Mouse (Mus musculus) midbrain, postnatal 0 days (tissue): ENCODE measurements around the gene 1700020L24Rik. TPM values are rescaled to one million over a fixed set of nuclear protein-coding genes. Genes with fewer than 3 reads are reported as not detected.

Experiments used
- ATAC-seq: fragments of 200-750 bp; cut with Nextera tagmentation; 2 replicates; pipeline ENCODE4 v1.8.0; 2017; ENCODE audit warnings: moderate number of reproducible peaks, mild to moderate bottlenecking, moderate TSS enrichment, moderate library complexity; ENCODE audit not compliant: low FRiP score
- DNase-seq: peaks from one replicate; pipeline ENCODE4 v3.0.0-alpha.2; 2015; ENCODE audit warnings: low spot score
- H3K27ac ChIP-seq: fragments of 300-500 bp; sonication (generic); 2 replicates; pipeline ENCODE4 v1.5.1; 2014; ENCODE audit warnings: low read depth, mild to moderate bottlenecking, low read length, mixed read lengths
- H3K27me3 ChIP-seq: fragments of 300-500 bp; sonication (generic); 2 replicates; pipeline ENCODE4 v1.6.1; 2014; ENCODE audit warnings: low read length, control low read depth, mixed read lengths; ENCODE audit not compliant: insufficient read depth
- H3K36me3 ChIP-seq: fragments of 300-500 bp; sonication (generic); 2 replicates; pipeline ENCODE4 v1.6.1; 2014; ENCODE audit warnings: low read length, control low read depth, mixed read lengths; ENCODE audit not compliant: insufficient read depth
- H3K4me1 ChIP-seq: fragments of 300-500 bp; sonication (generic); 2 replicates; pipeline ENCODE4 v1.6.1; 2014; ENCODE audit warnings: mild to moderate bottlenecking, control low read depth, antibody characterized with exemption, low read length, mixed read lengths; ENCODE audit not compliant: insufficient read depth
- H3K4me2 ChIP-seq: fragments of 300-500 bp; sonication (generic); 2 replicates; pipeline ENCODE4 v1.6.1; 2014; ENCODE audit warnings: low read depth, mild to moderate bottlenecking, low read length, mixed read lengths; ENCODE audit not compliant: poor library complexity, severe bottlenecking
- H3K4me3 ChIP-seq: fragments of 300-500 bp; sonication (generic); 2 replicates; pipeline ENCODE4 v1.5.1; 2014; ENCODE audit warnings: low read depth, mild to moderate bottlenecking, low read length, moderate library complexity
- H3K9ac ChIP-seq: fragments of 300-500 bp; sonication (generic); replicated peaks from 2 replicates; pipeline ENCODE4 v1.6.1; 2014; ENCODE audit warnings: mild to moderate bottlenecking, low read length, moderate library complexity, mixed read lengths; ENCODE audit not compliant: poor library complexity, severe bottlenecking
- H3K9me3 ChIP-seq: fragments of 300-500 bp; sonication (generic); 2 replicates; pipeline ENCODE4 v1.6.1; 2016; ENCODE audit warnings: low read length, control low read depth
- CTCF ChIP-seq: IDR thresholded peaks from 2 replicates; pipeline ENCODE4 v1.5.1; 2016; ENCODE audit warnings: antibody characterized with exemption, mild to moderate bottlenecking
- WGBS: fragments of 180-500 bp; shearing (Covaris S2); extraction: QIAGEN DNeasy Blood & Tissue Kit; methylation state at CpG from one replicate; pipeline ENCODE4 v1.1.7; 2014; 5-methylcytosine and 5-hydroxymethylcytosine counted together
- polyA plus RNA-seq: library from polyadenylated mRNA; unstranded; fragments of >200 nt; fragmentation: Nextera tagmentation; extraction: Ambion mirVana; gene quantifications from 2 replicates; pipeline ENCODE4 v1.2.1, GENCODE M21; 2015
- total RNA-seq: library from RNA; depleted of rRNA; stranded (reverse); fragments of >200 nt; gene quantifications from 2 replicates; pipeline ENCODE4 v1.2.3, GENCODE M21; 2014

1700020L24Rik gene
- total and polyA plus RNA-seq, 2 experiments from 2014 or later = 0.57 TPM; not detected in 1

- DNase-seq = no peak
- Histone ChIP-seq H3K27ac (no peak overlapping the region), H3K36me3 (no peaks in the 10 kb centered on the region), H3K4me2 (no peak overlapping the region), H3K27me3 (0 out of 2 replicates have a peak, but pooled peaks cover 3% of the 10 kb centered on the region), H3K4me3 (no peak overlapping the region), H3K4me1 (no peaks in the 10 kb centered on the region), H3K9ac (no peak overlapping the region), H3K9me3 (no peaks in the 10 kb centered on the region)
- TF ChIP-seq CTCF = no peak
- WGBS = 55% methylated on average over 9 of the region's 9 CpGs
- ATAC-seq = no peak
These were observed 20.6 kb downstream of the 1700020L24Rik start for GRCm38 (mm10) chr11:83457912-83458601.

DNA sequence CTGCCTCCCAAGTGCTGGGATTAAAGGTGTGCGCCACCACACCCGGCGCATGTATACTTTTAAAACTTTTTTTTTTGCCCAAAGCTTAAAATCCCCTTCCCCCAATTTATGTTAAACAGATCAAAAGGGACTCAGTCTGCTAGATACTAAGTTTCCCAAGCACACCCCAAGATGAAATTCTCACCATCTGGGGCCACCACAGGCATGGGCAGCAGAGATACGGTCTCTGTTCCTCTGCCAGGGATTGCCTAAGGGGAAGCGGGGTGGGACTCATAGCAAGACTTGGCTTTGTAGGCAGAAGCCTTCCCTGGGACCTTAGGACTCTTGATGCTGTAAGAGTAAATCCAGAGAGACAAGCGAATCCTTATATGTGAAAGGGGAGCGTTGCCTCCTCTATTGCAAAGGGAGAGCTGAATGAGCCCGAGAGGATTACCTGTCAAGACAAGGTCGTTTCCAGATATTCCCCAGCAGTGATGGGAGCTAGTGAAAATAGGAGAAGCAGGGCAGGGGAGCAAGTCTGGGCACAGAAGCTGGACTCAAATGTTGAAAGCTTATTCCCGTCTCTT, 24.1 kb downstream of the 1700020L24Rik start:
- H3K4me1 ChIP-seq = no peaks in the 10 kb centered on the region; the same call in 1 of the 2 replicates
- H3K36me3 ChIP-seq = no peaks in the 10 kb centered on the region
- TF ChIP-seq CTCF = no peak
- peaks cover 15% of the 10 kb centered on the region for H3K27me3 ChIP-seq
- no peak overlapping the region for H3K4me2 ChIP-seq
- 45% methylated on average over 10 of the region's 10 CpGs for WGBS
- DNase-seq (no peak), ATAC-seq (no peak)
- no peak overlapping the region for H3K27ac ChIP-seq
- no peak overlapping the region for H3K9ac ChIP-seq
- no peak overlapping the region for H3K4me3 ChIP-seq
- H3K9me3 ChIP-seq = no peaks in the 10 kb centered on the region

DNA sequence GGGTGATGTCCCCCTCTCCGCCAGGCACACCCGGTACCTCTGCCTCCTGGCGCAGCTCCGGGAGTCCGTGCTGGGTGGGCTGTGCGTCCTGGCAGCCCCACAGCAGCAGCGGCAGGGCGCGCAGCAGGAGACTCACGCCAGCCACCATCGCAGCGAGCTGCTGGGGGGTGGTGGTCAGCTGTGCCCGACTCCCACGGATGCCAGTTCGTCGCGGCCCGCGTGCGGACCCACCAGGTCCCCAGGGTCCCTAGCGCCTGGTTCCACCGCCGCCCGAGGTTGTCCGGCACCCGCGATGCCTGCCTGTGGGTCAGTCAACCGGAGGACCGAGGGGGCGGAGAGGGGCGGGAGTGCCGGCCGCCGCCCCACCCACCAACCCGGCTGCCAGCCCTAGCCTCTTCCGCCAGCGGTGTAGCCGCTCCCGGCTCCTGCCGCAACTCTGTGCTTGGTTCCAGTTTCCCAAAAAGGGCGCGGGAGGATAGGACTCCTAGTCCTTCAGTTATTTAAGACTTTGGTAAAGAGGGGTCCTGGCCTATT, 25.3 kb downstream of the 1700020L24Rik start, which contains the start of gene Mmp28:
Mmp28 (minus strand) TSS at position 361 of the 534 bp plus-strand sequence.
- H3K27me3 ChIP-seq = peaks cover 15% of the 10 kb centered on the region
- no peaks in the 10 kb centered on the region for H3K36me3 ChIP-seq
- no peaks in the 10 kb centered on the region for H3K9me3 ChIP-seq
- ATAC-seq = no peak
- H3K27ac ChIP-seq = no peak within 1 kb of the TSS
- under 1% methylated on average over 16 of the region's 42 CpGs for WGBS
- peak within 1 kb of the TSS; percentile 44 for H3K9ac ChIP-seq
- H3K4me3 ChIP-seq = peak within 1 kb of the TSS; percentile 63
- no peaks in the 10 kb centered on the region; the same call in 1 of the 2 replicates for H3K4me1 ChIP-seq
- peak within 1 kb of the TSS; percentile 91 for H3K4me2 ChIP-seq
- no peak for TF ChIP-seq CTCF
- peak; percentile 33 for DNase-seq

- Histone ChIP-seq H3K27me3 (peaks cover 15% of the 10 kb centered on the region), H3K9me3 (no peaks in the 10 kb centered on the region), H3K9ac (no peak overlapping the region), H3K4me1 (no peaks in the 10 kb centered on the region; the same call in 1 of the 2 replicates), H3K27ac (no peak overlapping the region), H3K36me3 (no peaks in the 10 kb centered on the region), H3K4me3 (no peak overlapping the region), H3K4me2 (no peak overlapping the region)
- no peak; the same call in 1 of the 2 replicates for ATAC-seq
- 29% methylated on average over 2 of the region's 2 CpGs for WGBS
- peak; percentile 86 for DNase-seq
- no peak for TF ChIP-seq CTCF
These were observed 28.5 kb downstream of the 1700020L24Rik start for GRCm38 (mm10) chr11:83465976-83466375.

DNA sequence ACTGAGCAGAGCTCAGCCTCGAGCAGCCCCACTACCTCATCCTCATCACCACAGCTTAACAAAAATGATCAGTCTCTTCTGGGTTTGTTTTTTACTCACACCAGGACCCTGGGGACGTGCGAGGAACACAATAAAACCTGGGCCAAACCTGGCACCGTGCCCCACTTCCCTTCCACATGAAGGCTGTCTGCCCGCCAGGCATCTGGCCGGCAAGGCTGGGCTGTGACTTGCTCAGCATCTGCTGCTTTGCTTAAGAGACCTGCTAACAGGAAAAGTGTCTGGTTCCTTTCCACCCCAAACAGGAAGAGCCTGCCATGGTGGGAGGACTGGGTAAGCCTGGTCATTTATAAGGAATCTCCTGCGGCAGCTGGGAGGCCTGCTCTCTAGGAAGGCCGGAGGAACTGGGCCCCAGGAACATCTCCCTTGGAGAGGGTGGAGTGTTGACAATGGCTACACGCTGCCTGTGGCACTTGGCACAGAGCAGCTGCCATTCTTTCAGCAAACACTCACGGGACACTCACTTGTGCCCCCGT, 29.7 kb downstream of the 1700020L24Rik start:
- DNase-seq (peak; percentile 80), ATAC-seq (no peak)
- Histone ChIP-seq H3K27me3 (peaks cover 13% of the 10 kb centered on the region), H3K4me1 (no peaks in the 10 kb centered on the region; the same call in 1 of the 2 replicates), H3K9ac (no peak overlapping the region), H3K4me3 (no peak overlapping the region), H3K9me3 (no peaks in the 10 kb centered on the region), H3K36me3 (no peaks in the 10 kb centered on the region), H3K4me2 (no peak overlapping the region), H3K27ac (no peak overlapping the region)
- TF ChIP-seq CTCF = no peak
- 56% methylated on average over 11 of the region's 11 CpGs for WGBS
